In genomic region chr9:104187028-104187427, GRCm38 (mm10) we compare ENCODE assay signal across 18 mouse cellular contexts.
"Had no signal": no experiment of that assay in that cellular context is flagged by ENCODE, and none has a peak within 500 bp of the region (broad histone marks: within the 10 kb centered on the region; RNA-seq: fewer than 3 reads in every experiment).

No protein-coding gene starts in this region.

- H3K4me2 ChIP-seq: lung, embryonic 14.5 days; midbrain, embryonic 13.5 days; midbrain, embryonic 15.5 days; neural tube, embryonic 13.5 days; neural tube, embryonic 15.5 days had no signal

- H3K9me3 ChIP-seq: midbrain, embryonic 10.5 days; midbrain, embryonic 13.5 days; midbrain, embryonic 15.5 days; neural tube, embryonic 13.5 days; neural tube, embryonic 15.5 days had no signal

- H3K27ac ChIP-seq: midbrain, embryonic 10.5 days; midbrain, embryonic 13.5 days; midbrain, embryonic 15.5 days; neural tube, embryonic 13.5 days; neural tube, embryonic 15.5 days had no signal

- H3K4me3 ChIP-seq: midbrain, embryonic 10.5 days; midbrain, embryonic 13.5 days; midbrain, embryonic 15.5 days; myocyte; neural tube, embryonic 13.5 days; neural tube, embryonic 15.5 days had no signal

- H3K9ac ChIP-seq: lung, embryonic 14.5 days; midbrain, embryonic 13.5 days; midbrain, embryonic 15.5 days; neural tube, embryonic 13.5 days; neural tube, embryonic 15.5 days had no signal

- H3K27me3 ChIP-seq: midbrain, embryonic 13.5 days; midbrain, embryonic 15.5 days; neural tube, embryonic 13.5 days; neural tube, embryonic 15.5 days had no signal

- DNase-seq: lung, adult 18-20 months; lung, embryonic 14.5 days; lung, postnatal 10 days; lung, postnatal 4 days; retina, postnatal 1 day; right cerebral cortex, adult 18-20 months; right cerebral cortex, postnatal 25 days; right cerebral cortex, postnatal 4 days; spleen, adult 18-20 months; thymus, adult 18-20 months; thymus, postnatal 14 days; thymus, postnatal 36 days had no signal

- H3K4me1 ChIP-seq: midbrain, embryonic 15.5 days; neural tube, embryonic 15.5 days had no signal
